Mouse (Mus musculus) central nervous system, embryonic 11.5 days (tissue): ENCODE data around the gene Ifi44. TPM values are rescaled to one million over a fixed set of nuclear protein-coding genes. Genes with fewer than 3 reads are reported as not detected.

Experiments
- polyA plus RNA-seq: library from polyadenylated mRNA; depleted of rRNA; stranded (reverse); fragments of >200 nt; gene quantifications from 2 replicates; pipeline ENCODE4 v1.2.3, GENCODE M21; 2012; rRNA removed

The Ifi44 gene
- 0.05 TPM in 2 replicates for polyA plus RNA-seq

GRCm38 (mm10) chr3:151749737-151750136 is at the start of gene Ifi44:
TSS of gene Ifi44 (minus strand) at chr3:151749960.

Other genes with a start within 250 kb of the Ifi44 start
- gene Ifi44l, start 12.9 kb upstream of the Ifi44 start, polyA plus RNA-seq = not detected in 2 replicates
- gene Ptgfr, start 87.7 kb upstream of the Ifi44 start, polyA plus RNA-seq = 0.40 and 0.75 TPM in 2 replicates